Mouse (Mus musculus) adipose tissue, adult 10 weeks (tissue): ENCODE measurements around the gene Derl3. TPM values are rescaled to one million over a fixed set of nuclear protein-coding genes. Genes with fewer than 3 reads are reported as not detected.

Experiments
- polyA plus RNA-seq: library from polyadenylated mRNA; stranded (reverse); fragments of 350-450 nt; fragmentation: Illumina TruSeq; extraction: RNeasy Lipid Tissue Mini Kit (QIAGEN cat#74804); gene quantifications from one replicate; pipeline ENCODE4 v1.2.3, GENCODE M21; 2014; ENCODE audit warnings: low read depth, low replicate concordance

Derl3 gene
- 86.2 TPM for polyA plus RNA-seq

DNA sequence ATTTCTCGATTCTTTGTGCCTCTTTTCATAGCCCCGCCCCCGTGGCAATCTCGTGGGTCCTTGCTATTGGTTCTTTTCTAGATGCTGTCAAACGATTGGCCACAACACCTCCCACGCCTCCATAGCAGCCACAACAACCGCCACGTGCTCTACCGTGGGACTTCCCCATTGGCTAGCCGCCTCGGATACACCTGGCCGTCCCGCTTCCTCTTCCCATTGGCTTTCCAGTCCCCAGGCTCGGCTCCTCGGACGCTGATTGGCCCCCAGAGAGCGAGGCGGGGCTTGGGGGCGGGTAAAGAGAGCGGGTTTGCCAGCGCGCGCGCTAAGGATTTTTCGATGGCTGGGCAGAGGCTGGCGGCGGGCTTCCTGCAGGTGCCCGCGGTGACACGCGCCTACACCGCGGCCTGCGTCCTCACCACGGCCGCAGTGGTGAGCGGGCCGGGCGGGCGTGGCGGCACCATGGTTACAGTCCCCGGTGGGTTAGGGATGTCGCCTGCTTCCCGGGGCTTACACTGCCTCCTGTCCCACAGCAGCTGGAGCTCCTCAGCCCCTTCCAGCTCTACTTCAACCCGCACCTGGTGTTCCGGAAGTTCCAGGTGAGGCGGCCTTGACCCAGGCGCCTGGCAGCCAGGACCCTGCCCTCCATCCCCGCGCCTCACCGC, at the start of gene Derl3:
TSS of gene Derl3 (plus strand) at position 325 of the 662 bp plus-strand sequence.

DNA sequence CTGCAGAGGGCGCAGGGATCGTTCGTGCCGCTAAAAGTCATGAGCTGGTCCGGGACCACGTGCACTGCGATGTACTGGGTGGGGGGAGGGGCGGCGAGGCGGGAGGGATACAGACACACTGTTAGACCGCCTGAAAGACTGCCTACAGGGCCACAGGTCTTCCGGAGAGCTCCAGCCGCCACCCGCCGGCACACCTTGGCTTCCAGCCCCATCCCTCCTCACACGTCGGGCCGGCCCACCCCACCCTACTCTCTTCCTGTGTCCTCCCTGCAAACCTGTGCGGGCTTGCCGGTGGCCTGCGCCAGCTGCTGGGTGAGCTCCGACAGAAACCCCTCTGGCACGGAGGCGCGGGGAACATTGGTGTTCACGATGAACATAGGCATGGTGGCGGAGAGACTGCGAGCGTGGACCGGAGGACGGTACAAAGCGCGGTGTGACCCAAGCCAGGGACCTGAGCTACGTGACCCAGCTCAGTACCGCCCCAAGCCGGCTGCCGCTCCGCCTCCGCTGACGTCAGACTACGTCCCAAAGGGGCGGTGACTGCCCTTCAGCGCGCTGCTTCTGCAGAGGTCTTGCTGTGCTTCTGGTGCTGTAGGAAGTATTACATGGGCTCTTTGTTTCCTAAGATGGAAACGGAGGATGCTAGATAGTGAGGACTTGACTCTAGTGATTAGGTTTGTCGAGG, 33.3 kb upstream of the Derl3 start, which contains the start of gene Mif:
TSS of gene Mif (minus strand) at position 455 of the 685 bp plus-strand sequence.

DNA sequence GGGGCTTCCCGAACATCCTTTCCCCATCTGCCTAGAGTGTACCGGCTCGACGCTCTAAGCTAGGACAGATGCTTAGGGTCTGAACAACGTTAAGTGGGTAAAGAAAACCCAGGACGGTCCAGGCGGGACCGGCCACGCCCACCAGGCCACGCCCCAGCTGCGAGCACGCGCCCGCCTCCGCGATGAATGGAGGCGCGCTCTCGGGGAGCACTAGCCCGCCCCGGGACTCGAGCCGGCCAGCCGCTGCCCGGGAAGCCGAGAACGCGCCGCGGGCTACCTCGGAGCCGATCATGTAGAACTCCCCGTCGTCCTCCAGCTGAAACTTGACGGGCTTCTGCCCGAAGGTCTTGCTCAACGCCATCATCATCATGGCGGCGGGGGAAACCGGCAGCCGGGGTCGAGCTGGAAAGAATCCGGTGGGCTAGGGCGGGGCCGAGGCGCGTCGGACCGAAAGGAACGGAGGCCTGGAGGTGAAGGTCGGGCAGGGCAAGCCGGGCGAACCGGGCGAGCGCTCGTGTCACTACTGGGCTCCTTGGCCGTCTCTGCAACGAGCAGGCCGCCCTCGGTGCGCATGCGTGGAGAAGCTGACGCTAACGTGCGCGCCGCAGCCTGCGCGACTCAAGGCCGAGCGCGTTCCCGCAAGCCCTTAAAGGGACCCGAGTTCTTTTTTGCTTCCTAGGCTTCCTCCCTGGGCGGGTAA, 28.0 kb downstream of the Derl3 start, which contains the start of gene Smarcb1:
TSS of gene Smarcb1 (minus strand) at position 592 of the 700 bp plus-strand sequence.

DNA sequence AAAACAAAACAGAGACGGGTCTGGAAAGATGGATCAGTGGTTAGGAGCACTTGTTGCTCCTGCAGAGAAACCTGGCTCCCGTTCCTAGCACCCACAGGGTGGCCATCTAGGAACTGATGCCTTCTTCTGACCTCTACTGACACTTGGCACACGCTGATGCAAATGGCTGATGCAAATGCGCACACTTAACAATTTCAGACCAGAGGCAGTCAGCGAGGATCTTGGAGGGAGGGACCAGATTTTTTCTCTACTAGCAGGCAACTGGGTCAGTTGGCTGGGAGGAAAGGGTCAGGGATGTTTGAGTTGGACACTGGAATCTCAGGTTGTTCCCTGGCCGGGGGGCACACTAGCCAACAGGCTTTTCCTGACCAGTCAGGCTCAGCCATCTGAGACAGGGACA, 39.7 kb downstream of the Derl3 start, which contains the start of gene Chchd10:
TSS of gene Chchd10 (plus strand) at position 240 of the 400 bp plus-strand sequence.

DNA sequence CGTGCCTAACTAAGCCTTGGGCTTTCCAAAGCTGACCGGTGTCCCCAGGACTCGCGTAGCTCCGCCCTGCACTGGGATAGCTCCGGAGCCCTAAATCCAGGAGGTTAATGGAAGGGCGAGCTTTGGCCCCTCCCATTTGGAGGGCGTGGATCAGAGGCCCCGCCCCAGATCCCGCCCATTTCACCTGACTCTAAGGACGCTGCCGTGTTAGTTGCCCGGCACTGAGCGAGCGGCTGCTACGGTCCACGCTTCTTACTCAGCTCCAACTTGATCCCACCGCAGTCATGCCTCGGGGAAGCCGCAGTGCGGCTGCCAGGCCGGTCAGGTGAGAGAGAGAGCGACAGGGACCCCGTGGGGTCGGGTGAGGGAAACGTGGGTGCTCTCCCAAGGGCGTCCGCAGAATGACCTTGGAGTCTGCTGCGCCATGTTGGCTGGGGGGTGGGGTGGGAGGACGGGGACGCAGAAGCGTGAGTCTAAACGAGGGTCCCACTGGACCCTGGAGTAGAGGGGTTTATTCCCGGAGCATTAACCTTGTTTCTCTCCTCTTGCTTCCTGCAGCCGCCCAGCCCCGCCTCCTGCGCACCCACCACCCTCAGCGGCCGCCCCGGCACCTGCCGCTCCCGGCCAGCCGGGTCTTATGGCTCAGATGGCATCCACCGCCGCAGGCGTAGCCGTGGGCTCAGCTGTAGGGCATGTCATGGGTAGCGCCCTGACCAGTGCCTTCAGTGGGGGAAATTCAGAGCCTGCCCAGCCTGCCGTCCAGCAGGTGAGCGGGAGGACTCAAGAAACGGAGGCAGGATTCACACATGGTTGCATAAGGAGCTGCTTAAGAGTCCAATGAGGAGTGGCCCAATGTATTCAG, 42.7 kb downstream of the Derl3 start, which contains the start of gene Mmp11:
TSS of gene Mmp11 (minus strand) at position 817 of the 862 bp plus-strand sequence.

DNA sequence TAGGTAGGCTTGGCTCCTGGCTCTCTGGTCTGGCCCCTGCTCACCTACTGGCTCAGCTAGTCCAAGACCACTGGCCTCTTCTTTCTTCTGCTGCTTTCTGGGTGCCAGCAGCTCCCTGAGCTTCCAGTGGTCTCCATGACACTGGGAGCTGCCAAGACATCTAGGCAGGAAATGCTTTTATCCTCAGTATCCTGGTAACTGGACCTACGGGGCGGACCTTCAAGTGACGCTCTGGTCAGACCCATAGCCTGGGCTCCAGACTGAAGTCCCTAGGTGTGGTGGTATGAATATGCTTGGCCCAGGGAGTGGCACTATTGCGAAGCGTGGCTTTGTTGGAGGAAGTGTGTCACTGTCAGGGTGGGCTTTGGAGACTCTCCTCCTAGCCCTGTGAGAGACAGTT, 47.3 kb downstream of the Derl3 start, which contains the start of gene Gm867:
TSS of gene Gm867 (minus strand) at position 153 of the 400 bp plus-strand sequence.

DNA sequence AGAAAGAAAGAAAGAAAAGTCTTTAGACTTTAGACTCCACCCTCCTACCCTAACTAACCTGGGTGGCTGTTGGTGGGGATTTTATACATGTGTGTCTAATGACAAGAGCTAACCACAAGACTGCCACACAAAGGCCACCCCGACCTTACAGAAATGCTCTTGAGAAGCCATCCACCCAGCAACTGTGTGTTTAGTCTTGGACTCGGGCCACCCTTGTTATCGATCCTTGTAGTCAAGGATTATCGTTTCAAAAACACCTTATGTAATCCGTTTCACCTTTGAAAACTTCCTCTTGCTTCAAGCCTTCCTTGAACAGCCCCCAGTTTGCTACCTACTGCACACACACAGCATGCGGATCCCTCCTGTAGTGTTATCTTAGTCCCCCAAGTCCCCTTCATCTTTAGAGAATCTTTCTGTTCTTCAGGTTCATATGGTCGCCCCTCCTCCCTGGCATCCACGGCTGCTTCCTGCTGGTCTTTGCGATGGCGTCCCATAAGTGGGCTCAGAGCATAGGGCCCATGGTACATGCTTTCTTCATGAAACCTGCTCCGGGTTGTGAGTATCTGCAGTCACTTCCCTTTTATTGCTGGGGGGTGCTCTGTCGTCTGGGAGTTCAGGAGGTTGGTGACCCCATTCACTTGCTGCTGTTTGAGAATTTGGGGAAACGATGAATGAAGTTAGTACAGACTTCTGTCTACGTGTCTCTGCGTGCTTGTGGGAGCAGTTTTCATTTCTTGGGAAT, 49.7 kb downstream of the Derl3 start, which contains the start of gene Vpreb3:
TSS of gene Vpreb3 (plus strand) at position 322 of the 742 bp plus-strand sequence.

Other genes starting within 250 kb of the Derl3 start
- 14.8 TPM for gene Susd2, start 249.4 kb upstream of the Derl3 start, polyA plus RNA-seq
- 23.1 TPM for gene Cabin1, start 129.1 kb upstream of the Derl3 start, polyA plus RNA-seq
- gene Ddt, start 120.0 kb upstream of the Derl3 start, polyA plus RNA-seq, result 109 TPM
- gene Gm20441, start 112.5 kb upstream of the Derl3 start, polyA plus RNA-seq, result not detected
- gene Gstt3, start 112.0 kb upstream of the Derl3 start, polyA plus RNA-seq, result 112 TPM
- 99.2 TPM for gene Gstt1, start 94.8 kb upstream of the Derl3 start, polyA plus RNA-seq
- gene Gstt4, start 70.9 kb upstream of the Derl3 start, polyA plus RNA-seq, result 10.3 TPM
- gene Gstt2, start 56.0 kb upstream of the Derl3 start, polyA plus RNA-seq, result 66.6 TPM
- 195 TPM for gene Mif, start 33.2 kb upstream of the Derl3 start, polyA plus RNA-seq
- gene Smarcb1, start 28.2 kb downstream of the Derl3 start, polyA plus RNA-seq, result 52.3 TPM
- 104 TPM for gene Chchd10, start 39.7 kb downstream of the Derl3 start, polyA plus RNA-seq
- 9.3 TPM for gene Mmp11, start 43.1 kb downstream of the Derl3 start, polyA plus RNA-seq
- 3.2 TPM for gene Gm867, start 47.3 kb downstream of the Derl3 start, polyA plus RNA-seq
- 0.93 TPM for gene Vpreb3, start 49.6 kb downstream of the Derl3 start, polyA plus RNA-seq
- 0.34 TPM for gene Gm5134, start 61.1 kb downstream of the Derl3 start, polyA plus RNA-seq
- 5.1 TPM for gene Zfp280b, start 139.2 kb downstream of the Derl3 start, polyA plus RNA-seq
- gene Slc5a4b, start 217.5 kb downstream of the Derl3 start, polyA plus RNA-seq, result not detected